Mouse (Mus musculus) megakaryocyte, adult 5-6 weeks (primary cell): ENCODE results near the gene Ddr1. TPM values are rescaled to one million over a fixed set of nuclear protein-coding genes. Genes with fewer than 3 reads are reported as not detected.

Experiments used
- ATAC-seq: 2 replicates; pipeline ENCODE4 v1.8.0; 2016; ENCODE audit warnings: mild to moderate bottlenecking, inconsistent platforms; ENCODE audit not compliant: poor library complexity, severe bottlenecking
- total RNA-seq, 2 experiments: library from RNA; stranded (forward) in 1 of 2; stranded (reverse) in 1 of 2; fragments of 153-499, 151-499 nt in 1 of 2; fragments of 221-1000, 200-1000 nt in 1 of 2; gene quantifications; 2 replicates each; pipeline versions ENCODE4 v1.2.3 to v1.2.4; 2015 to 2017

The Ddr1 gene
- total RNA-seq, 2 experiments from 2014 or later, result 1.0 TPM

GRCm38 (mm10) chr17:35639352-35639751 is 65.1 kb downstream of the Ddr1 start:
- no peak for ATAC-seq

DNA sequence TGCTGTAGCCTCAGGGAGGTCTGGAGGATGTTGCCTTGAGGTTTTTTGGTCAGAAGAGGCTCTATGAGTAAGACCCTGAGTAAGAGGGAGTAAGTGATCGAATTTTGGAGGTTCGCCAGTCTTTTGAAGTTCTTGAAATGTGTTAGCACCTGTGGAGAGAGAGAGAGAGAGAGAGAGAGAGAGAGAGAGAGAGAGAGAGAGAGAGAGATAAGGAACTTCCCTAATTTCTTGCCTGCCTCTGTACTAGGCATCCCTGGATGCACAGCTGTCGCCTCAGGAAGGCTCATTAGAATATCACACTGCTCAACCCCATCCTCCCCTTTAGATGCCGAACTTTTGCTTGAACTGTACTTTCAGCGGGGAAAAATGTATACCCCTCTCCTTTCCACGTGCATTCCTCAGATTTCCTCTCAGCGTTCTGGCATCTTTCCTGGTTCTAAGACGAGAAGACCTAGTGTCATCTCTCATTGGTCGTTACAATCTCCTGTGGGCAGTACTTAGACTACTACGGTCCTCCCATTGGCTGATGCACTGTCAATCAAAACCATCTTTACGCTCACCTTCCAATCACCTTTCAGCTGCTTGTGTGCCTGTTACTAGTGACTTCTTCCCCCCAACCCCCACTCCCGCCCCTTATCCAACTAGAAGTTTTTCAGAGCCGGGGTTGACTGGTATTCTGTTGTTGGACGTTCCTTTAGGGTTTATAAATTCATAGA is 65.8 kb downstream of the Ddr1 start:
- no peak for ATAC-seq

GRCm38 (mm10) chr17:35636363-35636762 is 68.1 kb downstream of the Ddr1 start:
- ATAC-seq, result no peak

DNA sequence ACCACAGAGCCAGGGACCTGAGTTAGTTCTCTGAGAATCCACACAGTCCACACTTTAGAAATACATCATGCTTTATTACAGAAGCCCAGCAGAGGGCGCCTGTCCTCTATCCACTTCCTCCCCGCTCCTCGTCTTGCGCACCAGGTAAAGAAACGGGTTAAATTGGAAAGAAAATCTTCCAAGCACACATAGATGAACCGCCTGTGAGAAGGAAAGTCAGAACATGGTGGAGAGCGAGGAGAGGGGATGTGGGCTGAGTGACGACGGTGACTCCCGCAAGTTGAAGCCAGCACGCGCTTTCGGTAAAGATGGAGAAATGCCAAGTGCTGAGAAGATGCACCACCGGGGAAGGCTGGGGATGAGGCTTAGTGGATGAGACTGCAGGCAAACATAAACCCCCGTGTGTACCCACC is 68.7 kb downstream of the Ddr1 start:
- peak; percentile 73 for ATAC-seq

- ATAC-seq, result no peak
Observed at GRCm38 (mm10) chr17:35635202-35635601, 69.2 kb downstream of the Ddr1 start.

DNA sequence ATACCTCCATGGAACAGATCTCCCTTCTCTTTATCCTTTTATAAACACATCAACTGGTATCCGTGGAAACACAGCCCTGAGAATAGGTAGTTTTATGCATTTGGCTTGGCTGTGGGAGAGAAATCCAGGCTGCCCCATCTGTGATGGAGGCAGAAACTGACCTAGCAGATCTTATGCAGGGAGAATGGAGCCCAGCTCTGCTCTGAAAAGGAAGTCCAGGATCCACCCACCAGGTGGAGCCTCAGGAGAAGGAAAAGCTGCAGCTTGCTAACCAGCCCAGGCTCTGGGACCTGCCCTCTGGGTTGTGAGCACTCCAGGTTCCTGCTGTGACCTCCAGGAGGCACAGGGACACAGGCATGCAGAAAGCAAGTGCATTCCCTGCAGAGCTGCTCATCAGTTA is 70.4 kb downstream of the Ddr1 start:
- no peak for ATAC-seq

Other genes starting within 250 kb of the Ddr1 start
- 8.3 and 11.8 TPM in 2 replicates for gene H2-Q10, start 234.5 kb downstream of the Ddr1 start, total RNA-seq (2015)
- 7.9 and 11.1 TPM in 2 replicates for gene H2-Q10, start 234.5 kb downstream of the Ddr1 start, total RNA-seq (2017)
- gene Pou5f1, start 198.6 kb downstream of the Ddr1 start, total RNA-seq (2015), result 0.29 TPM in 1 of 2 replicates, not detected in the other
- not detected in 2 replicates for gene Pou5f1, start 198.6 kb downstream of the Ddr1 start, total RNA-seq (2017)
- 64.7 and 72.2 TPM in 2 replicates for gene Tcf19, start 187.8 kb downstream of the Ddr1 start, total RNA-seq (2015)
- 26.2 and 29.6 TPM in 2 replicates for gene Tcf19, start 187.8 kb downstream of the Ddr1 start, total RNA-seq (2017)
- gene Cchcr1, start 187.5 kb downstream of the Ddr1 start, total RNA-seq (2015), result 3.3 and 4.0 TPM in 2 replicates
- 4.0 and 5.7 TPM in 2 replicates for gene Cchcr1, start 187.5 kb downstream of the Ddr1 start, total RNA-seq (2017)
- gene Psors1c2, start 171.4 kb downstream of the Ddr1 start, total RNA-seq (2015), result not detected in 2 replicates
- gene Psors1c2, start 171.4 kb downstream of the Ddr1 start, total RNA-seq (2017), result not detected in 2 replicates
- gene Cdsn, start 152.5 kb downstream of the Ddr1 start, total RNA-seq (2015), result not detected in 2 replicates
- gene Cdsn, start 152.5 kb downstream of the Ddr1 start, total RNA-seq (2017), result not detected in 2 replicates
- gene 2300002M23Rik, start 137.2 kb downstream of the Ddr1 start, total RNA-seq (2015), result not detected in 2 replicates
- not detected in 2 replicates for gene 2300002M23Rik, start 137.2 kb downstream of the Ddr1 start, total RNA-seq (2017)
- not detected in 2 replicates for gene Sfta2, start 103.1 kb downstream of the Ddr1 start, total RNA-seq (2015)
- gene Sfta2, start 103.1 kb downstream of the Ddr1 start, total RNA-seq (2017), result not detected in 2 replicates
- not detected in 2 replicates for gene Gm9573, start 78.0 kb downstream of the Ddr1 start, total RNA-seq (2015)
- gene Gm9573, start 78.0 kb downstream of the Ddr1 start, total RNA-seq (2017), result not detected in 2 replicates
- not detected in 2 replicates for gene Mucl3, start 60.9 kb downstream of the Ddr1 start, total RNA-seq (2015)
- gene Mucl3, start 60.9 kb downstream of the Ddr1 start, total RNA-seq (2017), result not detected in 2 replicates
- gene Vars2, start 37.0 kb downstream of the Ddr1 start, total RNA-seq (2015), result 2.1 and 5.3 TPM in 2 replicates
- 3.3 and 16.9 TPM in 2 replicates for gene Vars2, start 37.0 kb downstream of the Ddr1 start, total RNA-seq (2017)
- 13.4 and 15.1 TPM in 2 replicates for gene Gtf2h4, start 30.9 kb downstream of the Ddr1 start, total RNA-seq (2015)
- 10.6 and 14.9 TPM in 2 replicates for gene Gtf2h4, start 30.9 kb downstream of the Ddr1 start, total RNA-seq (2017)
- 21.1 and 22.8 TPM in 2 replicates for gene Ier3, start 117.1 kb upstream of the Ddr1 start, total RNA-seq (2015)
- 15.7 and 20.5 TPM in 2 replicates for gene Ier3, start 117.1 kb upstream of the Ddr1 start, total RNA-seq (2017)
- 73.5 and 95.0 TPM in 2 replicates for gene Flot1, start 118.6 kb upstream of the Ddr1 start, total RNA-seq (2015)
- gene Flot1, start 118.6 kb upstream of the Ddr1 start, total RNA-seq (2017), result 124 and 127 TPM in 2 replicates
- gene Tubb5, start 133.7 kb upstream of the Ddr1 start, total RNA-seq (2015), result 649 TPM in 2 replicates
- 751 and 811 TPM in 2 replicates for gene Tubb5, start 133.7 kb upstream of the Ddr1 start, total RNA-seq (2017)
- gene Mdc1, start 136.9 kb upstream of the Ddr1 start, total RNA-seq (2015), result 37.6 and 62.8 TPM in 2 replicates
- gene Mdc1, start 136.9 kb upstream of the Ddr1 start, total RNA-seq (2017), result 17.3 and 18.6 TPM in 2 replicates
- gene Nrm, start 156.7 kb upstream of the Ddr1 start, total RNA-seq (2015), result 88.5 and 114 TPM in 2 replicates
- gene Nrm, start 156.7 kb upstream of the Ddr1 start, total RNA-seq (2017), result 80.1 and 82.8 TPM in 2 replicates
- 153 and 167 TPM in 2 replicates for gene Ppp1r18, start 161.0 kb upstream of the Ddr1 start, total RNA-seq (2015)
- 64.0 and 78.1 TPM in 2 replicates for gene Ppp1r18, start 161.0 kb upstream of the Ddr1 start, total RNA-seq (2017)
- gene Dhx16, start 175.2 kb upstream of the Ddr1 start, total RNA-seq (2015), result 87.6 and 118 TPM in 2 replicates
- 65.9 and 72.8 TPM in 2 replicates for gene Dhx16, start 175.2 kb upstream of the Ddr1 start, total RNA-seq (2017)
- 28.4 and 31.8 TPM in 2 replicates for gene 2310061I04Rik, start 192.8 kb upstream of the Ddr1 start, total RNA-seq (2015)
- 3.5 and 9.8 TPM in 2 replicates for gene 2310061I04Rik, start 192.8 kb upstream of the Ddr1 start, total RNA-seq (2017)
- 8.7 and 10.1 TPM in 2 replicates for gene Atat1, start 205.5 kb upstream of the Ddr1 start, total RNA-seq (2015)
- 5.2 and 7.6 TPM in 2 replicates for gene Atat1, start 205.5 kb upstream of the Ddr1 start, total RNA-seq (2017)
- gene Mrps18b, start 211.8 kb upstream of the Ddr1 start, total RNA-seq (2015), result 29.2 and 35.9 TPM in 2 replicates
- gene Mrps18b, start 211.8 kb upstream of the Ddr1 start, total RNA-seq (2017), result 25.0 and 28.9 TPM in 2 replicates
- 82.4 and 93.7 TPM in 2 replicates for gene Ppp1r10, start 211.8 kb upstream of the Ddr1 start, total RNA-seq (2015)
- 131 and 157 TPM in 2 replicates for gene Ppp1r10, start 211.8 kb upstream of the Ddr1 start, total RNA-seq (2017)